Mouse (Mus musculus) heart, postnatal 0 days (tissue): ENCODE data around the gene Eef1g.

Experiments used
- CTCF ChIP-seq: IDR thresholded peaks from 2 replicates; pipeline ENCODE4 v1.5.1; 2016; ENCODE audit warnings: antibody characterized with exemption, control low read depth, low read depth
- EP300 ChIP-seq: IDR thresholded peaks from 2 replicates; pipeline ENCODE4 v1.6.1; 2016; ENCODE audit warnings: antibody characterized with exemption, low read depth

DNA sequence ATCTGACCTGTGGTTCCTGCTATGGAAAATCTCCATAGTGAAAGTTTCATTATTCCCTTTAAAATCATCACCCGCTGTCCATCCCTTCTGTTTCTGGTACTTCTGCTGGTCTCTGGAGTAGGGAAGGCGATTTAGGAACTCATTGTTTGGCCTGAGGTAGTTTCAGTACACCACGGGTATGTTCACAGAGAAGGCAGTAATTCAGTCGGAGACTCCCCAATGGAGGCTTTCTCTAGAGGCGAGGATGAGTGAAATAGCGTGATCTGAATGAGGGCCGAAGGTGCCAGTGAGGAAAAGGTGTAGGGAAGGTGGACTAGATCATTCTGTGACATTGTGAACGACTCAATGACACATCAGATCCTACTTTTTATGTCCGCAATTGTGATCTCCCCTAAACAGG lies 12.7 kb upstream of the Eef1g start:
- TF ChIP-seq CTCF (no peak), EP300 (no peak)
